Mouse (Mus musculus) left cerebral cortex, postnatal 4 days (tissue): ENCODE data around the gene Ifna7. TPM values are rescaled to one million over a fixed set of nuclear protein-coding genes. Genes with fewer than 3 reads are reported as not detected.

Experiments used
- DNase-seq: peaks from one replicate; pipeline ENCODE4 v3.0.0-alpha.2; 2022
- intact Hi-C: fragments of 180-260 bp; cut with DNase I; formaldehyde crosslinking; loops from one replicate; pipeline ENCODE4 v1.15.1; 2025
- total RNA-seq, 2 experiments: library from RNA; stranded (reverse); gene quantifications; 2 replicates each; pipeline ENCODE4 v1.2.3; 2021

The Ifna7 gene
- total RNA-seq, 2 experiments from 2014 or later: not detected

- DNase-seq: no peak
- intact Hi-C loops: no loop called here
Measured at GRCm38 (mm10) chr4:88838828-88839227, 22.8 kb downstream of the Ifna7 start.

GRCm38 (mm10) chr4:88840058-88840457 lies 24.0 kb downstream of the Ifna7 start:
- DNase-seq: no peak
- intact Hi-C loops: no loop called here

- no peak for DNase-seq
- intact Hi-C loops: no loop called here
Measured at GRCm38 (mm10) chr4:88841438-88841911, 25.4 kb downstream of the Ifna7 start, which contains the start of gene Ifna4. Gene Ifna4 (plus strand): TSS chr4:88841861.

GRCm38 (mm10) chr4:88845334-88845733 lies 29.3 kb downstream of the Ifna7 start:
- intact Hi-C loops: no loop called here
- DNase-seq: no peak

GRCm38 (mm10) chr4:88849698-88850097 lies 33.7 kb downstream of the Ifna7 start, which contains the start of gene Ifna1:
Gene Ifna1 (plus strand): TSS chr4:88850087.
- DNase-seq: no peak
- intact Hi-C loops: no loop called here

GRCm38 (mm10) chr4:88851026-88851763 lies 35.2 kb downstream of the Ifna7 start:
- no peak for DNase-seq
- intact Hi-C loops: no loop called here

GRCm38 (mm10) chr4:88859214-88859613 lies 43.2 kb downstream of the Ifna7 start:
- intact Hi-C loops: no loop called here
- no peak for DNase-seq

- intact Hi-C loops: no loop called here
- no peak for DNase-seq
Measured at GRCm38 (mm10) chr4:88863309-88863708, 47.3 kb downstream of the Ifna7 start.

- intact Hi-C loops: no loop called here
- DNase-seq: no peak
Measured at GRCm38 (mm10) chr4:88864599-88864998, 48.6 kb downstream of the Ifna7 start.

- intact Hi-C loops: no loop called here
- no peak for DNase-seq
Measured at GRCm38 (mm10) chr4:88865011-88865569, 49.1 kb downstream of the Ifna7 start.

Other genes starting within 250 kb of the Ifna7 start
- not detected for gene Ifna14, start 244.4 kb upstream of the Ifna7 start, total RNA-seq
- not detected for gene Ifna9, start 223.8 kb upstream of the Ifna7 start, total RNA-seq
- not detected for gene Ifna12, start 212.9 kb upstream of the Ifna7 start, total RNA-seq
- not detected for gene C87499, start 181.8 kb upstream of the Ifna7 start, total RNA-seq
- not detected for gene Ifna13, start 171.8 kb upstream of the Ifna7 start, total RNA-seq
- not detected for gene Ifna16, start 139.3 kb upstream of the Ifna7 start, total RNA-seq
- gene Ifna2, start 132.3 kb upstream of the Ifna7 start, total RNA-seq: not detected
- not detected for gene Ifnab, start 124.9 kb upstream of the Ifna7 start, total RNA-seq
- 1 to 10 TPM; 1.5 to 1.7 TPM for gene Gm26566, start 94.4 kb upstream of the Ifna7 start, total RNA-seq
- gene Klhl9, start 93.8 kb upstream of the Ifna7 start, total RNA-seq: 100 to 1,000 TPM; 105 to 106 TPM
- gene Gm13271, start 61.4 kb upstream of the Ifna7 start, total RNA-seq: not detected
- gene Gm13283, start 56.1 kb upstream of the Ifna7 start, total RNA-seq: not detected
- gene Gm13290, start 42.4 kb upstream of the Ifna7 start, total RNA-seq: not detected
- gene Gm13289, start 39.3 kb upstream of the Ifna7 start, total RNA-seq: not detected
- not detected for gene Gm13272, start 36.4 kb upstream of the Ifna7 start, total RNA-seq
- gene Ifnz, start 34.1 kb upstream of the Ifna7 start, total RNA-seq: not detected
- not detected for gene Gm13276, start 30.5 kb upstream of the Ifna7 start, total RNA-seq
- gene Gm13277, start 27.6 kb upstream of the Ifna7 start, total RNA-seq: not detected
- not detected for gene Gm13278, start 24.7 kb upstream of the Ifna7 start, total RNA-seq
- gene Gm13275, start 21.7 kb upstream of the Ifna7 start, total RNA-seq: not detected
- gene Gm13279, start 18.8 kb upstream of the Ifna7 start, total RNA-seq: not detected
- gene Gm13285, start 16.6 kb upstream of the Ifna7 start, total RNA-seq: under 1 TPM in 1 of 2 experiments, not detected in 1; 0.24 TPM
- not detected for gene Gm13287, start 13.0 kb upstream of the Ifna7 start, total RNA-seq
- gene Gm13288, start 10.7 kb upstream of the Ifna7 start, total RNA-seq: not detected
- gene Ifna11, start 3.7 kb downstream of the Ifna7 start, total RNA-seq: not detected
- gene Ifna6, start 11.2 kb downstream of the Ifna7 start, total RNA-seq: not detected
- gene Ifna5, start 19.3 kb downstream of the Ifna7 start, total RNA-seq: not detected
- gene Ifna4, start 25.6 kb downstream of the Ifna7 start, total RNA-seq: not detected
- gene Ifna1, start 33.9 kb downstream of the Ifna7 start, total RNA-seq: not detected
- gene Ifne, start 64.0 kb downstream of the Ifna7 start, total RNA-seq: not detected